Mouse (Mus musculus) spleen, adult 2 months (tissue): ENCODE results near the gene Atp6v1c2.

Source experiments
- CTCF ChIP-seq: fragments of 200-500 bp; IDR thresholded peaks from 2 replicates; pipeline ENCODE4 v1.5.1; 2011; ENCODE audit warnings: mild to moderate bottlenecking, inconsistent platforms; ENCODE audit not compliant: insufficient read depth, insufficient read length, insufficient replicate concordance; ENCODE audit errors: extremely low read depth
- POLR2A ChIP-seq: fragments of 200-500 bp; IDR thresholded peaks from 2 replicates; pipeline ENCODE4 v1.6.1; 2011; ENCODE audit warnings: low read depth, low read length, inconsistent platforms

DNA sequence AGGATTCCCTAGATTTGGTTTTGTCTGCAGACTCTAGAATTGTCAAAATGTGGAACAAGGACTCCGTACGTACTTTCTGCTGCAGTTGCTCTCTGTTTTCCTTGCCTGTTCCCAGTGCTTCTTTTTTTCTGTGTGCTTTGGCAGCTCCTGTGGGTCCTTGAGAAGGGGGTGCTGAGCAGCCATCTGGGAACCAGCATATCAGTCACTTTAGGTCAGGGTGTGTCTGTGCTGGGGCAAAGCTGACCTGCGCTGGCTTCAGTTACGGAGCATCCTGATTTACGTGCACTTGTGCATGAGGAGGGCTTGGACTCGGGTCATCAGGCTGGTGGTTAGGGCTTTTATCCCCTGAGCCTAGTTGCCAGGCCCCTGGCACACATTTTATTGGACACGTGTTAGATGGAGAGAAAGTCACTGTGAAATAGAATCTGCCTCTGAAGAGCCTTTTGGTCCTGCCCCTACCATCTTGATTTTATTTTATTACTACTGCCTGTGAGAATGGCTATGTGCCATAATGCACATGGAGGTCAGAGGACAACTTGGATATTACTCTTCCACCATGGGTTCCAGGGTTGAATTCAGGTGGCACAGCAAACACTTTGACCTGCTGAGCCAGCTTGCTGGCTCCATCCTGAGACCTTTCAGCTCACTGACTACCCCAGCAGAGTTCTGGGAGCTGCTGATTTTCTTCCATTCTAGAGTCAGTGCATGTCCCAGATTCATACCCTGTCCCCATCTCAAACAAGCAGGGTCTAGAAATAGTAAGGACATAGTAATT is 40.6 kb upstream of the Atp6v1c2 start:
- TF ChIP-seq CTCF (no peak), POLR2A (no peak)
